Mouse (Mus musculus) B cell, adult 67 days (primary cell): Measurements from ENCODE around the gene Gramd4. TPM values are rescaled to one million over a fixed set of nuclear protein-coding genes. Genes with fewer than 3 reads are reported as not detected.

Experiments
- total RNA-seq, 2 experiments: library from RNA; stranded (reverse); gene quantifications; 4 replicates each; pipeline ENCODE4 v1.2.4; 2023

Gramd4 gene
- total RNA-seq = 10 to 100 TPM; 56.4 to 56.6 TPM

DNA sequence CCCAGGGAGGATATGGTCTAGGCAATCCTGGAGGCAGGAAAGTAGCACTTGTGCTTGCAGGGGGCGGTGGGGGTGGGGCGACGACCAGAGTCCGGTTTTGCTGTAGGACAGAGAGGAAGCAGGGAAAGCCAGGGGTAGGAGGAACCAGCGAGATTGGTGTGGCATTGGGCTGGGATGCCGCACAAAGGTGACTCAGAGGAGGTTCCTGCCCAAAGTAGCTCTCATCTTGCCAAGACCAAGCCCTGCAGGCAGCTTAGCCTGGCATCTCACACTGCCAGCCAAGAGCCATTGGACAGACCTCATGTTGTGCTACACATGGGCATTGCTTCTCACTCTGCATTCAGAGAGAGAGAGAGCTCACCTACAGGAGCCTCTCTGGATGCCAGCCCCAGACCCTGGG lies at the start of gene Gramd4:
Gene Gramd4, plus strand, starts transcription at position 283 of the 400 bp plus-strand sequence.

DNA sequence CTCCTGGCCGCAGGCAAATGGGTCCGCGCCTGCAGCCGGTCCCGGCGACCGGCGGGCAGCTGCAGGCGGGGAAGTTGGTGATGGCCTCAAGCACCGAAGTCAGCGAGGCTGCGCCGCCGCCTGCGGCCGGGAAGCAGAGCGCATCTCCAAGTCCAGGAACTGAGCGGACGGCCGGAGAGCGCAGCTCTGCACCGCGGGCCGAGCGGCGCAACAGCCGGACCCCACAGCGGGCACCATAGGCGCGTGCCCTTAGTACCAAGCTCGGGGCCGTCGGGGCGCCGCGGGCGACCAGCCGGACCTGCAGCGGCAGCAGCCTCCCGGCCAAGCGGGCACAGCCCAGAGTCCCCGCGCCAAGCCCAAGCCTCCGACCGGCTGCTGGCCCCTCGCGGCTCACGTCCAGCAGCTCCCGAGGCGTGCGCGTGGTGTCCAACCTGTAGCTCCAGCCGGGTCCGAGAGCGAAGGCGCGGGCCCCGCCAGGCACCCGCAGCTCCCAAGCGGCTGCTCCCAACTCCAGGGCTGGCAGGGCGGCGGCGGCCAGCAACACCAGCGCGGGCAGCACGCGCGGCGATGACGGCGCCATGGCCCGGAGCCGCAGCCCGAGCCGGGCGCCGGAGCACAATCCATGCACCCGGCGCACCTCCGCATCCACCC lies 24.2 kb upstream of the Gramd4 start, which contains the start of gene Celsr1:
Gene Celsr1, minus strand, starts transcription at position 587 of the 651 bp plus-strand sequence.

DNA sequence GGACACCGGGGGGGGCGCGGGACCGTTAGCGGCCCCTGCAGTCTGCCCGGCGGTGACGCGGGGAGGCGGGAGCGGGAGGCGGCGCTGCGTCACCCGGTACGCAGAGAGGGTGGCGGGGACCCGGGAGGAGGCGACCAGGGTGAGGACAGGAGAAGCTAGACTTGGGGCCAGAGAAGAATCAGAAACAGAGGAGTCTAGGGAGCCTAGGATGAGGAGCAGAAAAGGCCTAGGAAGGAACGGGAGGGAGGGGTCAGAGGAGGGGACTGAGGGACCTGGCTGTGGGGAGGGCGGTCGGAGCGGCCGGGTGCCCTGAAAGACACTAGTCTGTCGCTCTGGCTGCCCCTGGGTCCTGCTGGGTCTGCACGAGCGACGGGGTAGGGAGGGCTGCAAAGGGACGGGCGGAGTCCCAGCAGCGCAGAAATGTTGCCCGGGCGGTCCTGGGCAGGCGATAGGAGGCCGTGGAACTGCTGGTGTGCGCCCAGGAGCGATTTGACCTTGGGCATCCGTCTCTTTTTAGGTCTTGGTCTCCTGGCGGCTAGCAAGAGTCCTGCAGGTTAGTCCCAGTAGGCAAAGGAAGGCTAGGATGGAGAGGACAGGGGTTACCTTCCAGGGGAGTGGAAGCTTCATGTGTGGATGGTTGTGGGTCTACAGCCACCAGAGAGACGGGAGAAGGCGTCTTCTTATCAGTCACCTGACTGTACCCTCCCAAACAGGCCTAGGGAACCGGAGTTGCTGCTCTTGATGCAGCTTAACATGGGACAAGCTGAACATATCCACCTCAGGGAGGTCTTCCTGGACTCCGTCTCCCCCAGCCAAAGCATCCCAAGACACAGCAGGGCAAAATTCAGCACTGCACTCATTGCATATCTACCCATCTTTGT lies 128.4 kb downstream of the Gramd4 start, which contains the start of gene Cerk:
Gene Cerk, minus strand, starts transcription at position 453 of the 881 bp plus-strand sequence.

Other genes with a start within 250 kb of the Gramd4 start
- 10 to 100 TPM; 14.8 to 16.3 TPM for gene Cdpf1, start 246.0 kb upstream of the Gramd4 start, total RNA-seq
- gene Pkdrej, start 236.0 kb upstream of the Gramd4 start, total RNA-seq = not detected
- 10 to 100 TPM; 18.2 to 20.0 TPM for gene Ttc38, start 225.4 kb upstream of the Gramd4 start, total RNA-seq
- 1 to 10 TPM; 2.1 to 2.4 TPM for gene Gtse1, start 197.9 kb upstream of the Gramd4 start, total RNA-seq
- 10 to 100 TPM; 31.1 to 59.0 TPM for gene Trmu, start 178.4 kb upstream of the Gramd4 start, total RNA-seq
- gene Celsr1, start 23.9 kb upstream of the Gramd4 start, total RNA-seq = under 1 TPM; 0.29 to 0.74 TPM
- 100 to 1,000 TPM; 122 to 132 TPM for gene Cerk, start 128.4 kb downstream of the Gramd4 start, total RNA-seq
- gene Tbc1d22a, start 156.8 kb downstream of the Gramd4 start, total RNA-seq = 10 to 100 TPM; 30.7 to 32.8 TPM